Mouse (Mus musculus) megakaryocyte, embryonic 14.5 days (primary cell): ENCODE measurements around the gene Mnd1.

ENCODE experiments used
- FLI1 ChIP-seq: IDR thresholded peaks from 2 replicates; pipeline ENCODE4 v1.6.1; 2012; ENCODE audit warnings: low read length, inconsistent platforms, mixed read lengths
- GATA1 ChIP-seq: IDR thresholded peaks from 3 replicates; pipeline ENCODE4 v1.6.1; 2012; ENCODE audit warnings: mixed read lengths, low read length, inconsistent platforms, borderline replicate concordance

DNA sequence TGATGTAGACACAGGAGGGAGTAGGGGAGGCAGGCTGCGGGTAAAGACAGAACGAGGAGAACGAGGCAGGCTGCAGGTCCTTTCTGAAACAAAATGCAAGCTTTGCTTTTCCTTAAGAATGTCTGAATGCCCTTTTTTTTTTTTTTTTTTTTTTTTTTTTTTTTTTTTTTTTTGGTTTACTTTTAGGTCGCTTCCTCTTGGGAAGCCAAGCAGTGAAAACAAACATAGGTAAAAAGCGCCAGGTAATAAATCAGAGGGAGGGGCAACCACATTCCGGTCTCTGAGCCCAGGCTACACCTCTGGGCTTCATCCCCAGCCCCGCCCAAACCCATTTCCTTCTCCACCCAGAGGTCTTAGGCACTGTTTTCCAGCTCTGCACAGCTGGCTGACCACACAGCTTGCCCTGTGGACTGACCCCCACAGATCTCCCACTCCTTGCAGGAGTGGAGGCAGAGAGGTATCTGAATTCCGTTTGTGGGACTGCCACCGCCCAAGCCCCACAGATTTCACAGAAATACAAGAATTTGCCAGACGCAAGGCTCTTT is 34.1 kb upstream of the Mnd1 start:
- TF ChIP-seq GATA1 (no peak), FLI1 (no peak)
